8 mouse cellular contexts compared by ENCODE assay signal in the genomic region with DNA sequence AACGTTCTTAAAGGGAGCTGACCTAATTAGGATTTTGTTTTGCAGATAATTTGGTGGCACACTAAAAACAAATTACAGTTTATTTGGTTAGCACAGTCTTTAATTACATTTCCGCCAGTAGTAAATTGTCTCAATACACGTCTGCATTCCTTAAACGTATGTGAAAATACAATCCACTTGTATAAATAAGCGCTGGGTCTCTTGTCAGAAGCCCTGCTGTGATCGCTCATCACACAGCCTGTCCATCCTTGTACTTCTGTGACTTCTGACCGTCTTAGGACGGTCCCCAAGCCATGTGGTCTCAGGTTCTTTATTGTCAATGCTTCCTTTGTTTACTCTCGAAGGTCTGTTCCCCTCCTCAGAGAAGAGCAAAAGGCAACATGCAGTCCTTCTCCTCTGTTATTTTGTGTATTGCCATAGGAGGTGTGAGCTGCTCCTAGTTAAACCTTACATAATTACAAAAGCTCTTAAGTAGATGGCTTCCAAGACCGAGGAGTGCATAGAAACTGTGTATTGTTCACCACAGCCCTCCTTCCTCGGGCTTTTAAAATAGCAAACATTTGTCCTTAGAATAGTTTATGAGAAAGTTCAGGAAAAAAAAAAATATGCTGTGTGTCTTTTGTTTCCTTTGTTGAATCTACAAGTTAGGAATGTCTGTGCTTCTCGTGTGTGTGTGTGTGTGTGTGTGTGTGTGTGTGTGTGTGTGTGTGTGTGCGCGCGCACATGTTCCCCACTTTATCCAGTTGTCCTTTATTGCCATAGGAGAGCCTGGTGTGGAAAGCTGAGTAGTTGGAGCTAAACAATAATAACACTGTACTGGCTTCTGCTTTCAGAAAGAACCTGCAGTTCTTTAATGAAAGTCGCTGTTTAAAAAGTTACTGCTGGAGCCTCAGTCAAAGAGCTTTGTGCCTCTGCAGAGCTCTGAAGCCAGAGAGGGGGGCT. TPM values are rescaled to one million over a fixed set of nuclear protein-coding genes. Genes with fewer than 3 reads are reported as not detected.
DNase-seq lines count a peak whose midpoint lies in the region; ATAC-seq and TF ChIP-seq lines count a peak whose summit lies in the region.

No protein-coding gene starts in this region.

- no peaks in the 10 kb centered on the region for H3K9me3 ChIP-seq in kidney, embryonic 14.5 days (ENCODE audit: control insufficient read depth, low read length)
- no peaks in the 10 kb centered on the region for H3K9me3 ChIP-seq in embryonic facial prominence, embryonic 12.5 days
- H3K9me3 ChIP-seq in intestine, embryonic 16.5 days (ENCODE audit: control insufficient read depth, low read length), result no peaks in the 10 kb centered on the region

- H3K27ac ChIP-seq in kidney, embryonic 14.5 days (ENCODE audit: low read depth, low read length), result peak overlapping the region; percentile 90
- H3K27ac ChIP-seq in embryonic facial prominence, embryonic 12.5 days, result peak overlapping the region; percentile 98
- H3K27ac ChIP-seq in intestine, embryonic 16.5 days (ENCODE audit: low read length), result peak overlapping the region; percentile 79
- H3K27ac ChIP-seq in thymus, adult 2 months (ENCODE audit: control insufficient read depth, insufficient read depth, low read length), result no peak overlapping the region

- H3K4me3 ChIP-seq in kidney, embryonic 14.5 days (ENCODE audit: low read length), result peak overlapping the region; percentile 85
- peak overlapping the region; percentile 98 for H3K4me3 ChIP-seq in embryonic facial prominence, embryonic 12.5 days
- peak overlapping the region; percentile 80 for H3K4me3 ChIP-seq in intestine, embryonic 16.5 days (ENCODE audit: low read length)
- H3K4me3 ChIP-seq in thymus, adult 2 months (ENCODE audit: control insufficient read depth, insufficient read depth, low read length), result no peak overlapping the region

- peak overlapping the region; percentile 71 for H3K4me2 ChIP-seq in kidney, embryonic 14.5 days (replicated peaks; ENCODE audit: low read depth, low read length)
- H3K4me2 ChIP-seq in embryonic facial prominence, embryonic 12.5 days (replicated peaks), result peak overlapping the region; percentile 56
- peak overlapping the region; percentile 77 for H3K4me2 ChIP-seq in intestine, embryonic 16.5 days (ENCODE audit: low read depth, low read length)

- no peak for TF ChIP-seq CTCF in thymus, adult 2 months (IDR thresholded peaks at IDR 0.05; ENCODE audit: borderline replicate concordance, control insufficient read depth, extremely low read depth, insufficient read depth, low read length, poor library complexity)

- peak overlapping the region; percentile 99 for H3K9ac ChIP-seq in kidney, embryonic 14.5 days (ENCODE audit: low read depth, low read length)
- peak overlapping the region; percentile 100 for H3K9ac ChIP-seq in embryonic facial prominence, embryonic 12.5 days
- peak overlapping the region; percentile 93 for H3K9ac ChIP-seq in intestine, embryonic 16.5 days (ENCODE audit: low read depth, low read length)

- DNase-seq in kidney, postnatal 10 days, result no peak
- DNase-seq in neural tube, embryonic 10.5 days (ENCODE audit: extremely low spot score, low spot score), result peak; percentile 52
- no peak for DNase-seq in cerebellum, adult 18-20 months
- no peak for DNase-seq in cerebellum, postnatal 25 days
- DNase-seq in thymus, adult 2 months, result no peak

- H3K4me1 ChIP-seq in kidney, embryonic 14.5 days (ENCODE audit: control insufficient read depth, insufficient read depth, low read length), result peaks cover 16% of the 10 kb centered on the region
- peaks cover 35% of the 10 kb centered on the region for H3K4me1 ChIP-seq in embryonic facial prominence, embryonic 12.5 days
- H3K4me1 ChIP-seq in intestine, embryonic 16.5 days (ENCODE audit: control insufficient read depth, insufficient read depth, low read length), result peaks cover 25% of the 10 kb centered on the region
- H3K4me1 ChIP-seq in thymus, adult 2 months (replicated peaks; ENCODE audit: control insufficient read depth, insufficient read depth, low read length), result peaks cover 2% of the 10 kb centered on the region; the same call in 1 of the 2 replicates

- no peak for TF ChIP-seq POLR2A in thymus, adult 2 months (IDR thresholded peaks at IDR 0.05; ENCODE audit: control insufficient read depth, extremely low read depth, insufficient read depth, low read length, poor library complexity)

- H3K36me3 ChIP-seq in kidney, embryonic 14.5 days (ENCODE audit: control insufficient read depth, insufficient read depth, low read length), result peaks cover 8% of the 10 kb centered on the region; the same call in 1 of the 2 replicates
- H3K36me3 ChIP-seq in embryonic facial prominence, embryonic 12.5 days, result peaks cover 7% of the 10 kb centered on the region; the same call in 1 of the 2 replicates
- H3K36me3 ChIP-seq in intestine, embryonic 16.5 days (ENCODE audit: control insufficient read depth, insufficient read depth, low read length), result no peaks in the 10 kb centered on the region
- H3K36me3 ChIP-seq in thymus, adult 2 months (ENCODE audit: control insufficient read depth, insufficient read depth, low read length), result no peaks in the 10 kb centered on the region

- 4% methylated on average over 16 of the region's 16 CpGs for WGBS in kidney, embryonic 14.5 days
- 2% methylated on average over 16 of the region's 16 CpGs for WGBS in embryonic facial prominence, embryonic 12.5 days
- 19% methylated on average over 16 of the region's 16 CpGs for WGBS in intestine, embryonic 16.5 days
- 65% methylated on average over 16 of the region's 16 CpGs for WGBS in thymus, adult 2 months

- no peaks in the 10 kb centered on the region for H3K27me3 ChIP-seq in kidney, embryonic 14.5 days (ENCODE audit: control insufficient read depth, insufficient read depth, low read length)
- no peaks in the 10 kb centered on the region for H3K27me3 ChIP-seq in embryonic facial prominence, embryonic 12.5 days
- H3K27me3 ChIP-seq in intestine, embryonic 16.5 days (replicated peaks; ENCODE audit: control insufficient read depth, insufficient read depth, low read length), result no peaks in the 10 kb centered on the region
- H3K27me3 ChIP-seq in thymus, adult 2 months (ENCODE audit: control insufficient read depth, insufficient read depth, low read length), result peaks cover 6% of the 10 kb centered on the region; the same call in 1 of the 2 replicates

- peak; percentile 18; the same call in 1 of the 2 replicates for ATAC-seq in kidney, embryonic 14.5 days (ENCODE audit: low FRiP score, low TSS enrichment)
- no peak for ATAC-seq in embryonic facial prominence, embryonic 12.5 days (ENCODE audit: insufficient number of reproducible peaks, insufficient read depth, low FRiP score, low TSS enrichment)
- ATAC-seq in intestine, embryonic 16.5 days, result no peak

RNA-seq across cellular contexts. Expression of gene Lrig3, which starts 2.5 kb away (rescaled TPM):
- 25.7 and 30.1 TPM in 2 replicates for polyA plus RNA-seq in kidney, embryonic 14.5 days (2014; fragmentation: Nextera tagmentation; extraction: Ambion mirVana)
- polyA plus RNA-seq in embryonic facial prominence, embryonic 12.5 days (2016; fragmentation: Nextera tagmentation; extraction: Ambion mirVana), result 49.5 and 53.2 TPM in 2 replicates
- 9.2 and 10.2 TPM in 2 replicates for polyA plus RNA-seq in intestine, embryonic 16.5 days (2015; fragmentation: Nextera tagmentation; extraction: Ambion mirVana)
- polyA plus RNA-seq in thymus, adult 2 months (2012; rRNA removed), result 2.2 and 2.3 TPM in 2 replicates
